Mouse (Mus musculus) hindbrain, embryonic 12.5 days (tissue): ENCODE data around the gene Tchhl1. TPM values are rescaled to one million over a fixed set of nuclear protein-coding genes. Genes with fewer than 3 reads are reported as not detected.
A peak's percentile ranks its signal among the peaks of the same experiment; 100 is the strongest.
"Not testable (repeated sequence)": the region's sequence is repeated elsewhere in the genome, so short reads cannot be mapped to it uniquely, and the experiment has no call there.

Experiments used
- ATAC-seq: fragments of 200-750 bp; cut with Nextera tagmentation; 2 replicates; pipeline ENCODE4 v1.8.0; 2017; ENCODE audit warnings: moderate TSS enrichment; ENCODE audit not compliant: low FRiP score
- H3K27ac ChIP-seq: fragments of 300-500 bp; sonication (generic); 2 replicates; pipeline ENCODE4 v1.5.1; 2016; ENCODE audit warnings: mild to moderate bottlenecking
- H3K27me3 ChIP-seq: fragments of 300-500 bp; sonication (generic); 2 replicates; pipeline ENCODE4 v1.6.1; 2016; ENCODE audit warnings: mild to moderate bottlenecking
- H3K36me3 ChIP-seq: fragments of 300-500 bp; sonication (generic); 2 replicates; pipeline ENCODE4 v1.6.1; 2016; ENCODE audit warnings: mild to moderate bottlenecking
- H3K4me1 ChIP-seq: fragments of 300-500 bp; sonication (generic); 2 replicates; pipeline ENCODE4 v1.6.1; 2016
- H3K4me2 ChIP-seq: fragments of 300-500 bp; sonication (generic); replicated peaks from 2 replicates; pipeline ENCODE4 v1.6.1; 2016; ENCODE audit warnings: mild to moderate bottlenecking
- H3K4me3 ChIP-seq: fragments of 300-500 bp; sonication (generic); 2 replicates; pipeline ENCODE4 v1.5.1; 2016; ENCODE audit warnings: mild to moderate bottlenecking
- H3K9ac ChIP-seq: fragments of 300-500 bp; sonication (generic); 2 replicates; pipeline ENCODE4 v1.6.1; 2016; ENCODE audit warnings: mild to moderate bottlenecking, moderate library complexity
- H3K9me3 ChIP-seq: fragments of 300-500 bp; sonication (generic); replicated peaks from 2 replicates; pipeline ENCODE4 v1.6.1; 2016; ENCODE audit warnings: mild to moderate bottlenecking
- WGBS: fragments of 180-500 bp; shearing (Covaris S2); methylation state at CpG from one replicate; pipeline ENCODE4 v1.1.7; 2016; 5-methylcytosine and 5-hydroxymethylcytosine counted together
- polyA plus RNA-seq: library from polyadenylated mRNA; unstranded; fragments of >200 nt; fragmentation: Nextera tagmentation; extraction: Ambion mirVana; gene quantifications from 2 replicates; pipeline ENCODE4 v1.2.1, GENCODE M21; 2016

Tchhl1 gene
- polyA plus RNA-seq, 1 experiment from 2014 or later, result not detected

DNA sequence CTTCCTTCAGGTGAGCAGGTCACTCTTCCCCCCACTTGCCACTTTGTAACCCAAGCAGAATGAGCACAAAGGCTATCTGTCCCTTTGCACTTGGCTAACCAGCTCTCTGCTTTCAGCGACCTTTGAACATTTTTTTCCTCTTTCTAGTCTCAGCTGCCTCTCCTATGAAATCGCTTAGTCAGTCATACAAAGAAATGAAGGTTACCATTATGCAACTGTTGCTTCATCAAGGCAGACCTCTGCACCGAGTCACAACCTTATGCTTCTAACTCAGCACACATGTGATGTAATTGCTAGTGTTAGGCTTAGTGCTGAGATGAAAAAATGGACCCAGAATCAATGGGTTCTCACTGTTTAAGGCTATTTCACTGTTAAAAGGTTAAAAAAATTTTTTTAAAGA is 1.1 kb downstream of the Tchhl1 start:
- H3K27me3 ChIP-seq, result no peaks in the 10 kb centered on the region
- no peak overlapping the region for H3K27ac ChIP-seq
- 73% methylated on average over 3 of the region's 3 CpGs for WGBS
- H3K36me3 ChIP-seq, result no peaks in the 10 kb centered on the region
- H3K9ac ChIP-seq, result no peak overlapping the region
- H3K9me3 ChIP-seq, result no peaks in the 10 kb centered on the region
- H3K4me1 ChIP-seq, result no peaks in the 10 kb centered on the region
- H3K4me2 ChIP-seq, result no peak overlapping the region
- H3K4me3 ChIP-seq, result no peak overlapping the region
- no peak for ATAC-seq

DNA sequence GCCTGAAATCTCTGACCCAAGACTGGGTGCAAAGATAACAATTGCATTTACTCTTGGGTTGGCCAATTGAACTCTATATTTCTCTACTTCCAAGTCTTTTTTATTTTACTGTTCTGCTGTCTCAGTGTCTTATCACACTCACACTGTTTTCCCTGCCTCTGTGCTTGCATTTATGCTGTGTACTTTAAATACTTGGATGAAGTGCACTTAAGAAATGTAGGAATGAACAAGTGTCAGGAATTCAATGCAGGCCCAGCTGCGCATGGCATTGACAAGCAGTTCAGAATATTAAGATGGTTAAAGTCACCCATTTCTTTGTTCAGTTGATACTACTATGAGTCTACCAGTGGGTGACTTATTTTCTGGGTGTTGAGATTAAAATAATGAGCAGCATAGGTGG is 11.5 kb downstream of the Tchhl1 start:
- Histone ChIP-seq H3K4me2 (no peak overlapping the region), H3K27me3 (no peaks in the 10 kb centered on the region), H3K9me3 (no peaks in the 10 kb centered on the region), H3K36me3 (no peaks in the 10 kb centered on the region), H3K4me1 (no peaks in the 10 kb centered on the region), H3K4me3 (no peak overlapping the region), H3K9ac (no peak overlapping the region), H3K27ac (no peak overlapping the region)
- ATAC-seq, result no peak
- WGBS, result 94% methylated on average over 1 of the region's 1 CpGs

DNA sequence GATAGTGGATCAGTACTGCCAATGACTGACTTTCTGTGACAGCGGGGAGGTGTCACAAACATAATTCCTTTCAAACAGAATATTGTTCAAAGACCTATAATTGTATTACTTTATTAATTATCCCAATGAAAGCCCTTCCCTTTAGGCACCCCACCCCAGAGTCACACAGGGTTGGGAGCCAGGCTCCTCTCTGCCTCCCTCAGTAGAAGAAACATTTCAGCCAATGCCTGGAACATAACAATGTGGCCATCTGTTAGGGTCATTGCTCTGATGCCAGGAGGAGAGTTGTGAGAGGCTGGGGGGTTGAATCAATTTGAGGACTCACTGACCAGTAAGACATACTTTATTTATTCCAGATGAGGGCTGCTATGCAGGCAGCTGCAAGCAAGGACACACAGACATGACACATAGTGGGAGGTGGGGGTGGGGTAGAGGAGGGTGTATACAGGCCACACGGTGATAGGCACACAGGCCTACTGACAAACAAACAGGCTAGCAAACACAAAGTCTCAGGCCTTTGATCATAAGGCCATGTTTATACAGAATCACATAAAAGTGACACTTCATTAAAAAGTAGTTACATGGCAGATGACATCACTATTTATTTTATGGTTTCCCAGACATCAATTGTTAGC is 13.5 kb downstream of the Tchhl1 start:
- H3K9me3 ChIP-seq, result no peaks in the 10 kb centered on the region
- no peak for ATAC-seq
- WGBS, result 72% methylated on average over 2 of the region's 2 CpGs

DNA sequence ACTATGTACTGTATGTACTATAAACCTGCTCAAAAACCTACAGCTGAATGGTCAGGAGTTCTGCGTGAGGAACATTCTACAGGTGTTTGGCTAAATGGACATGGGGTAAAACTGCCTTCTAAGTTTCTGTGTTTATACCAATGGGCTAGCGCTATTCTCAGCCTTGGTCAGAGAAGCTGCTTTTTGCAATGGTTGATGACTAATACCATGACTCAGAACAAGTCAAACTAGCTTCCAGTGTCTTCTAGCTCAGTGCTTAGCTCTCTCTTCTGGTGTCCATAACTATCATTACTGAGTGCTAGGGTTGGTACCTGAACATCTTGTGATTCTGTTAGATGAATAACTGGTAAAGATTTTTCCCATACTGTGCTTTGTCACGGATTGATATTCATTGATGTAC is 17.1 kb downstream of the Tchhl1 start:
- H3K27me3 ChIP-seq, result no peaks in the 10 kb centered on the region
- no peak overlapping the region for H3K4me2 ChIP-seq
- H3K9me3 ChIP-seq, result no peaks in the 10 kb centered on the region
- no peaks in the 10 kb centered on the region for H3K4me1 ChIP-seq
- no peaks in the 10 kb centered on the region for H3K36me3 ChIP-seq
- H3K4me3 ChIP-seq, result no peak overlapping the region
- WGBS, result 90% methylated on average over 3 of the region's 3 CpGs
- no peak overlapping the region for H3K27ac ChIP-seq
- no peak for ATAC-seq
- no peak overlapping the region for H3K9ac ChIP-seq

More for the DNA sequence above, 13.5 kb downstream of the Tchhl1 start:
- H3K9ac ChIP-seq, result no peak overlapping the region
- H3K27me3 ChIP-seq, result no peaks in the 10 kb centered on the region
- H3K27ac ChIP-seq, result no peak overlapping the region
- H3K36me3 ChIP-seq, result no peaks in the 10 kb centered on the region
- no peaks in the 10 kb centered on the region for H3K4me1 ChIP-seq
- H3K4me3 ChIP-seq, result no peak overlapping the region
- no peak overlapping the region for H3K4me2 ChIP-seq

DNA sequence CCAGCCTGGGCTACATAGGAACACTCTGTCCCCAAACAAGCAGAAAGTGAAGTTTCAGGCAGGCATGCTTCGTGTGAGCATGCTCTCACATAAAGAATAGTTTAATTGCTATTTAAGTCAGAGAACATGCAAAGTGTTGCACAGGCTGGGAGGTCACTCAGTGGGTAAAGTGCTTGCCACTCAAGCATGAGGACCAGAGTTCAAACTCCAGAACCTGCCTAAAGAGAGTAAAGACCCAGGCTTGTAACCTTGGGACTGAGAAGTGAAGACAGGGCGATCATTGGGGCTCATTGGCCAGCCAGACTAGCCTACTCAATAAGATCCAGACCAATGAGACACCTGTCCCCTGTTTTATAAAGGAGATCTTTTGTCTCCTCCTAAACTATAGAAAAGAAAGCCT is 20.0 kb downstream of the Tchhl1 start:
- no peak overlapping the region for H3K9ac ChIP-seq
- H3K4me2 ChIP-seq, result no peak overlapping the region
- no peak overlapping the region for H3K27ac ChIP-seq
- no peak overlapping the region for H3K4me3 ChIP-seq
- no peaks in the 10 kb centered on the region for H3K36me3 ChIP-seq
- 89% methylated on average over 2 of the region's 2 CpGs for WGBS
- H3K4me1 ChIP-seq, result no peaks in the 10 kb centered on the region
- H3K9me3 ChIP-seq, result no peaks in the 10 kb centered on the region
- no peaks in the 10 kb centered on the region for H3K27me3 ChIP-seq
- ATAC-seq, result no peak

DNA sequence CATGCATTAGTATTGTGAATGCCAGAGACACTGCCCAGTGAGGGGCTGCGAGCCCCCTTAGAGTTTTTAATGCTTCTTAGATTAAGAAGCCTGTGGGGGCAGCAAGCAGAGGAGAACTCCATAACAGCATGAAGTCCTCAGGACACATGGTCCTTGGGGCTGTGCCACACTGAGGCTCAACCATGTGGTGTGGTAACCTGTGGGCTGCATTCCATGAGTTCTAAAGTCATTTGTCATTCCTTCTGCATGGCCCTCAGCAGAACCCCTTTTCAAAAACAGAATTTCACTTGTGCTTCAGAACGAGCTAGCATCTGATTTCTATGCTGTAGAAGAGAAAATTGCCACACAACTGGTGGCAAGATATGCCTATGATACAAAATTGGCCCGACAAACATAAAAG is 23.6 kb downstream of the Tchhl1 start:
- Histone ChIP-seq H3K27me3 (no peaks in the 10 kb centered on the region), H3K4me3 (no peak overlapping the region), H3K36me3 (no peaks in the 10 kb centered on the region), H3K27ac (no peak overlapping the region), H3K9me3 (no peaks in the 10 kb centered on the region), H3K9ac (no peak overlapping the region), H3K4me1 (no peaks in the 10 kb centered on the region), H3K4me2 (no peak overlapping the region)
- WGBS, result 81% methylated on average over 3 of the region's 3 CpGs
- ATAC-seq, result no peak

DNA sequence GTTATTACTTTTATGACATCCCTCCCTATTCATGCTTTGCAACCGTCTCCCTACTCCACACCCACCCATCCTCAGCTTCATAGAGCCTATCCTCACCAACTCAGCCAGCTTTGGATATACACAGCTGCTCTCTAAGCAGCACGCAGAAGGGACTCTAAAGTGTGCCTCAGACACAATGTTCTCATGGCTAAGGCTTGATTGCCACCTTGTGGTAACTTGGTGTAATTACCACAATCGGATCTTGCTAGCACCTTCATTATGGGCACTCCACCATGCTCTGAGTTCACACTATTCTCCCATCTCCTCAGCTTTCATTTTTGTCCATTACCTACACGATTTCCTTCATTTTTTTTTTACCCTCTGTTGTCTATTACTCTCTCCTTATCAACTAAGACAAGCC is 25.4 kb downstream of the Tchhl1 start:
- H3K36me3 ChIP-seq, result no peaks in the 10 kb centered on the region
- no peak overlapping the region for H3K4me3 ChIP-seq
- H3K27me3 ChIP-seq, result no peaks in the 10 kb centered on the region
- H3K4me1 ChIP-seq, result no peaks in the 10 kb centered on the region
- no peak overlapping the region for H3K27ac ChIP-seq
- H3K9me3 ChIP-seq, result no peaks in the 10 kb centered on the region
- peak; percentile 80 for ATAC-seq
- no peak overlapping the region for H3K9ac ChIP-seq
- WGBS, result 6% methylated on average over 4 of the region's 4 CpGs
- H3K4me2 ChIP-seq, result no peak overlapping the region

DNA sequence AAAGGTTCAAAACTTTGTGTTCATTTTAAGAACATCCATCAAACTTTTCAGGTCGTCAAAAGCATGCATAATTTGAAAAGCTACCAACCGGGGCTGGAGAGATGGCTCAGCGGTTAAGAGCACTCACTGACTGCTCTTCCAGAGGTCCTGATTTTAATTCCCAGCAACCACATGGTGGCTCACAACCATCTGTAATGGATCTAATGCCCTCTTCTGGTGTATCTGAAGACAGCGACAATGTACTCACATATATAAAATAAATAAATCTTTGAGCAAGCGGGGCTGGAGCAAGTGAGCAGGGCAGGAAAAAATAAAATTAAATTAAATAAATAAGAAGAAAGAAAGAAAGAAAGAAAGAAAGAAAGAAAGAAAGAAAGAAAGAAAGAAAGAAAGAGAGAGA is 26.2 kb downstream of the Tchhl1 start:
- not testable (repeated sequence) for H3K36me3 ChIP-seq, ATAC-seq, H3K9ac ChIP-seq, H3K4me1 ChIP-seq, H3K9me3 ChIP-seq, H3K27me3 ChIP-seq, H3K27ac ChIP-seq, H3K4me2 ChIP-seq, H3K4me3 ChIP-seq
- WGBS, result 34% methylated on average over 5 of the region's 5 CpGs

DNA sequence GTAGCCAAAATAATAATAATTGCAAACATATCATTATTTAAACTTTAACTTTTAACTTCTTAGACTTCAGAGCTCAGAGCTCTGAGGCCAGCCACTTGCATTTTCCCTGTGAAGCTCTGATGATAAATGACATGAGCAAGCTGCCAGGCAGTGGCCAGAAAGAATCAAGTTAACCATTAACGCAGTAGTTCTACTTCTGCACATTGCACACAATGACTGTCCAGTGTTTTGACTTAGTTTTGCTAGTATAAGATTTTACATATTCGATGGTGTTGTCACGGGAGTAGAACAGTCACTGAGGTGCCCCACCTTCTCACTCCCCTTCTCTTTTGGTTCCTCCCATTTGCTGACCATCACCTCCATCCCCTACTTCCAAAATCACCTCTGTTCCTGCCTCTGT is 28.6 kb downstream of the Tchhl1 start:
- Histone ChIP-seq H3K4me3 (no peak overlapping the region), H3K36me3 (no peaks in the 10 kb centered on the region), H3K9me3 (peaks cover under 1% of the 10 kb centered on the region; the same call in 1 of the 2 replicates), H3K27me3 (no peaks in the 10 kb centered on the region), H3K9ac (no peak overlapping the region), H3K4me2 (no peak overlapping the region), H3K27ac (no peak overlapping the region), H3K4me1 (no peaks in the 10 kb centered on the region)
- 70% methylated on average over 3 of the region's 3 CpGs for WGBS
- ATAC-seq, result no peak

DNA sequence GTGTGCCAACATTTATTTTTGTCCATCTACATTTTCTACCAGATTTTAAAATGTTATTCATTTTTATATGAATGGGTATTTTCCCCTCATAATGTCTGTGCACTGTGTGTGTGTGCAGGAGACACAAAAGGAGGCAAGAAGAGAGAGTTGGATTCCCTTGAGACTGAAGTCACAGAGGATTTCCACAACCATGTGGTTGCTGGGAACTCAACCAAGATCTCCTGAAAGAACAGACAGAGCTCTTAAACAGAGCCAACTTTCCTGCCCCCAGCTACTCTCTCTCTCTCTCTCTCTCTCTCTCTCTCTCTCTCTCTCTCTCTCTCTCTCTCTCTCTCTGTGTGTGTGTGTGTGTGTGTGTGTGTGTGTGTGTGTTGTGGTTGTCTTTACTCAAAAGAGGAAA is 30.6 kb downstream of the Tchhl1 start:
- Histone ChIP-seq H3K4me2 (no peak overlapping the region), H3K9me3 (peaks cover 5% of the 10 kb centered on the region; the same call in 1 of the 2 replicates), H3K4me1 (no peaks in the 10 kb centered on the region), H3K27me3 (no peaks in the 10 kb centered on the region), H3K4me3 (no peak overlapping the region), H3K9ac (no peak overlapping the region), H3K36me3 (no peaks in the 10 kb centered on the region), H3K27ac (no peak overlapping the region)
- no peak for ATAC-seq

DNA sequence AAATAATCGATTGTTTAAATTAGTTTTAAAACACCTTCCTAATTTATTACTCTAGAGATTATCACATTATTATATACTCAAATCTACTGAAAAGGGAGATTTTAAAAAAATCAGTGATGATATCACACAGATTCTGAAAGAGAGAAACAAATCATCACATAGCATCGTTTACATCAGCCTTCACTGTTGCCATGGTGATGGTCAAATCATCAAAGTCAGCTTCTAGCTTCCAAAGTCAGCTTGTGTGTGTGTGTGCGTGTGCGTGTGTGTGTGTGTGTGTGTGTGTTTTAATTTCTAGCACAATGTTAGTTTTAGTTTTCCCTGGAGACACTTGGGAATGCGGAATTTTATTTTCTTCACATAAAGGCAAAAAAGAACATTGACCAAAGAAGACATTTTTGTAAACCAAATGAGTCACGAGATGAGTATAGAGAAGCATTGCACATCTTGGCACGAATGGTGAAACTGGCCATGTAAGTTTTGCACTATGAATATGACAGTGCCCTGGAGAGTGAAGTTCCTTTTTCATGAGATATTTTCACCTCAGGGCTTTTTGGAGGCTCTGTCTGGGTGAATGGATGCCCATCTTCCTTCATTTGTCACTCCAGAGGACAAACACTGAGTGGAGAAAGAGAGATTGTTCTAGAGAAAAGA is 36.1 kb downstream of the Tchhl1 start:
- Histone ChIP-seq H3K4me1 (no peaks in the 10 kb centered on the region), H3K36me3 (no peaks in the 10 kb centered on the region), H3K4me2 (no peak overlapping the region), H3K27ac (no peak overlapping the region), H3K27me3 (no peaks in the 10 kb centered on the region), H3K9me3 (peaks cover 5% of the 10 kb centered on the region; the same call in 1 of the 2 replicates), H3K9ac (no peak overlapping the region), H3K4me3 (no peak overlapping the region)
- no peak for ATAC-seq
- WGBS, result 82% methylated on average over 7 of the region's 7 CpGs

DNA sequence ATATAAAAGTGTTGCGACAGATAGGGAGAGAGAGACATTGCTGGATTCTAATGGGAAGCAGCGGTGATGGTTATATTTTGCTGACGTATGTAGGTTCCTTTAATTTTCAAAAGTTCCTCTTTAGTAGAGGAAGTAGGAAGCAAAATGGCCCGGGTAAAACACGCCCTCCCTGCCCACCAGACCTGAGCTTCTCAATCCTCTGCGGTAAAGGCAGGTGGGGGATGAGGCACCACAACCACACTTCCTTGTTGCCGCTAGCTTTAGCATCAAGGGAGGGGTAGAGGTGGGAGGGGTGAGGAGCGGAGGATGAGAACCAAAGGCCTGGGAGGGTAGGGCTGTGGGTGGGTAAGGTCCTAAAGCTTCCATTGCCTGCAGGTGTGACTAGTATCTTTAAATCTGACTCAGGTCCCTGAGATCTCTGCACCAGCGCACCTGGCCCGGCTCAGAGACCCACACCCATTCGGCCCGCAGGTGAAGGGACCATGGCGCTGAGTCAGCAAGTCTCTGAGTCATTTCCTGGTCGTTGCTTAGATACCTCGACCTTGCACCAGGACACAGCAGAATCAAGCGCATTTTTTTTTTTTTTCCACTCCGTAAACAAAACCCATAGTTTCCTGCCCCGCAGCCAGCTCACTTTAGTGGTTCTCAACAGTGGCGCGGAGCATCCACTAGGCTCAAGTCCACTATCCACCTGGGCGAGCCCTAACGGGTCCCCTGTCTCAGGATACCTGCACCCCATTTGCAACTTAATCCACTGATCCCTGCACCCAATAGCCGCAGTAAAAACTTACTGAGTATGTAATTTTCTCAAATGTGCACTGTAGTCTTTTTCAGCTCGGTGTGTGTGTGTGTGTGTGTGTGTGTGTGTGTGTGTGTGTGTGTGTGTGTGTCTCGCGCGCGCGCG is 37.7 kb downstream of the Tchhl1 start:
- H3K4me3 ChIP-seq, result no peak overlapping the region
- no peak overlapping the region for H3K4me2 ChIP-seq
- 46% methylated on average over 30 of the region's 30 CpGs for WGBS
- H3K27ac ChIP-seq, result no peak overlapping the region
- no peaks in the 10 kb centered on the region for H3K4me1 ChIP-seq
- peaks cover 5% of the 10 kb centered on the region; the same call in 1 of the 2 replicates for H3K9me3 ChIP-seq
- no peaks in the 10 kb centered on the region for H3K27me3 ChIP-seq
- H3K36me3 ChIP-seq, result no peaks in the 10 kb centered on the region
- ATAC-seq, result no peak
- no peak overlapping the region for H3K9ac ChIP-seq
